Mouse (Mus musculus) retina, postnatal 7 days (tissue): ENCODE data around the gene Cdc34b.
"Not testable (repeated sequence)": the region's sequence is repeated elsewhere in the genome, so short reads cannot be mapped to it uniquely, and the experiment has no call there.

Experiments
- DNase-seq: peaks from one replicate; pipeline ENCODE4 v3.0.0-alpha.2; 2012; ENCODE audit warnings: low read depth, low spot score

Gene Cdc34b

GRCm38 (mm10) chr11:94741732-94742272 lies at the start of gene Cdc34b:
Cdc34b (plus strand) TSS chr11:94741782.
- DNase-seq = no peak

- not testable (repeated sequence) for DNase-seq
Measured at GRCm38 (mm10) chr11:94692502-94692901, 49.1 kb upstream of the Cdc34b start.

GRCm38 (mm10) chr11:94695508-94695907 lies 46.1 kb upstream of the Cdc34b start:
- no peak for DNase-seq

- DNase-seq = no peak
Measured at GRCm38 (mm10) chr11:94697140-94697539, 44.4 kb upstream of the Cdc34b start.

GRCm38 (mm10) chr11:94697703-94698464 lies 43.7 kb upstream of the Cdc34b start:
- no peak for DNase-seq

- no peak for DNase-seq
Measured at GRCm38 (mm10) chr11:94699399-94699798, 42.2 kb upstream of the Cdc34b start.

GRCm38 (mm10) chr11:94701401-94702215 lies 40.0 kb upstream of the Cdc34b start:
- no peak for DNase-seq

GRCm38 (mm10) chr11:94702216-94702610 lies 39.4 kb upstream of the Cdc34b start:
- DNase-seq = no peak

GRCm38 (mm10) chr11:94704020-94704419 lies 37.6 kb upstream of the Cdc34b start:
- DNase-seq = no peak

GRCm38 (mm10) chr11:94704472-94704871 lies 37.1 kb upstream of the Cdc34b start, which contains the start of gene Gm11541:
Gm11541 (minus strand) TSS chr11:94704499.
- no peak for DNase-seq

GRCm38 (mm10) chr11:94713246-94713860 lies 28.2 kb upstream of the Cdc34b start:
- DNase-seq = no peak

GRCm38 (mm10) chr11:94715622-94716021 lies 26.0 kb upstream of the Cdc34b start:
- no peak for DNase-seq

- peak; percentile 68 for DNase-seq
Measured at GRCm38 (mm10) chr11:94716754-94717153, 24.8 kb upstream of the Cdc34b start.

GRCm38 (mm10) chr11:94717239-94717638 lies 24.3 kb upstream of the Cdc34b start:
- DNase-seq = no peak

GRCm38 (mm10) chr11:94718113-94718909 lies 23.3 kb upstream of the Cdc34b start:
- no peak for DNase-seq

GRCm38 (mm10) chr11:94719216-94719615 lies 22.4 kb upstream of the Cdc34b start:
- no peak for DNase-seq

GRCm38 (mm10) chr11:94727306-94727705 lies 14.3 kb upstream of the Cdc34b start:
- no peak for DNase-seq

- no peak for DNase-seq
Measured at GRCm38 (mm10) chr11:94728545-94728944, 13.0 kb upstream of the Cdc34b start.

GRCm38 (mm10) chr11:94729565-94729964 lies 12.0 kb upstream of the Cdc34b start:
- DNase-seq = no peak

GRCm38 (mm10) chr11:94730261-94730660 lies 11.3 kb upstream of the Cdc34b start:
- peak; percentile 74 for DNase-seq

GRCm38 (mm10) chr11:94731229-94731628 lies 10.4 kb upstream of the Cdc34b start:
- no peak for DNase-seq
